28 mouse cellular contexts compared by ENCODE assay signal in the genomic region with DNA sequence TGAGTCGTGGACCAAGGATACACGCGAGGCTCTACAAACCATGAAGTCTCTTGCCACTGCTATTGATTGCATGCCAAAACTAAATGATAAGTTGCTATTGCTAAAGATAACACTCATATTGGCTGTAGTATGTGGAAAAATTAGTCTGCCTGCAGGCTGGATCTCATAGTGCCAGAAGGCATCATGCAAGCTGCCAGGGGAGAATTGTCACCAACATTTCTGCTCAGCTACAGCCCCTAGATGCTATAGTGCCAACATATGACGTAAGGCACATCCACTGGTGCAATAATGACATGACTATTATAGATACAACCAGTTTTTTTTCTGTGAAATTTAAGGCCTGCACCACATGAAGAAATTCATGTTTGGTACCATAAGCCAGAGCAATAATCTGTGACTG.
DNase-seq lines count a peak whose midpoint lies in the region; ATAC-seq and TF ChIP-seq lines count a peak whose summit lies in the region.
"Had no signal": no experiment of that assay in that cellular context is flagged by ENCODE, and none has a peak within 500 bp of the region (broad histone marks: within the 10 kb centered on the region; RNA-seq: fewer than 3 reads in every experiment).

No protein-coding gene starts in this region.

- no peak overlapping the region for H3K4me3 ChIP-seq in forebrain, embryonic 13.5 days
- no peak overlapping the region for H3K4me3 ChIP-seq in forebrain, embryonic 15.5 days
- no peak overlapping the region for H3K4me3 ChIP-seq in layer of hippocampus, adult 2 months
- H3K4me3 ChIP-seq: gastrocnemius, adult 2 months; liver, embryonic 12.5 days; megakaryocyte, embryonic 14.5 days; midbrain, embryonic 12.5 days; myocyte; neural tube, embryonic 12.5 days had no signal

- no peaks in the 10 kb centered on the region for H3K36me3 ChIP-seq in forebrain, embryonic 13.5 days (ENCODE audit: poor library complexity, severe bottlenecking)
- H3K36me3 ChIP-seq in forebrain, embryonic 15.5 days: no peaks in the 10 kb centered on the region
- H3K36me3 ChIP-seq: liver, embryonic 12.5 days; midbrain, embryonic 12.5 days; neural tube, embryonic 12.5 days had no signal

- WGBS in forebrain, embryonic 13.5 days: 88% methylated on average over 4 of the region's 4 CpGs
- 77% methylated on average over 4 of the region's 4 CpGs for WGBS in forebrain, embryonic 15.5 days

- H3K9ac ChIP-seq in forebrain, embryonic 13.5 days: no peak overlapping the region
- no peak overlapping the region for H3K9ac ChIP-seq in forebrain, embryonic 15.5 days (replicated peaks)
- H3K9ac ChIP-seq: hindbrain, embryonic 14.5 days; liver, embryonic 12.5 days; liver, postnatal 0 days; midbrain, embryonic 12.5 days; neural tube, embryonic 12.5 days had no signal

- H3K4me1 ChIP-seq in forebrain, embryonic 13.5 days: no peaks in the 10 kb centered on the region
- H3K4me1 ChIP-seq in forebrain, embryonic 15.5 days: no peaks in the 10 kb centered on the region
- H3K4me1 ChIP-seq: liver, embryonic 12.5 days; megakaryocyte, embryonic 14.5 days; midbrain, embryonic 12.5 days; neural tube, embryonic 12.5 days had no signal

- H3K27me3 ChIP-seq in forebrain, embryonic 13.5 days: no peaks in the 10 kb centered on the region
- H3K27me3 ChIP-seq in forebrain, embryonic 15.5 days: no peaks in the 10 kb centered on the region
- H3K27me3 ChIP-seq: liver, embryonic 12.5 days; midbrain, embryonic 12.5 days; neural tube, embryonic 12.5 days had no signal

- H3K9me3 ChIP-seq in forebrain, embryonic 13.5 days (replicated peaks): no peaks in the 10 kb centered on the region
- H3K9me3 ChIP-seq in forebrain, embryonic 15.5 days: no peaks in the 10 kb centered on the region
- H3K9me3 ChIP-seq: liver, embryonic 12.5 days; megakaryocyte, embryonic 14.5 days; midbrain, embryonic 12.5 days; neural tube, embryonic 12.5 days had no signal

- ATAC-seq in forebrain, embryonic 13.5 days: peak; percentile 45; the same call in 1 of the 2 replicates
- no peak; the same call in 1 of the 2 replicates for ATAC-seq in forebrain, embryonic 15.5 days (replicated peaks)
- ATAC-seq in megakaryocyte progenitor cell, adult 5-6 weeks (replicated peaks; ENCODE audit: poor library complexity): no peak
- ATAC-seq: CD4-positive, CD25-positive, alpha-beta regulatory T cell, adult 4 months; liver, embryonic 12.5 days; liver, postnatal 0 days had no signal

- TF ChIP-seq CTCF in layer of hippocampus, adult 2 months (conservative IDR thresholded peaks at IDR 0.05): no peak

- no peak overlapping the region for H3K4me2 ChIP-seq in forebrain, embryonic 13.5 days
- H3K4me2 ChIP-seq in forebrain, embryonic 15.5 days (replicated peaks): no peak overlapping the region
- H3K4me2 ChIP-seq: heart, embryonic 11.5 days; hindbrain, embryonic 14.5 days; liver, embryonic 12.5 days; midbrain, embryonic 12.5 days; neural tube, embryonic 12.5 days had no signal

- H3K27ac ChIP-seq in forebrain, embryonic 13.5 days: no peak overlapping the region
- H3K27ac ChIP-seq in forebrain, embryonic 15.5 days (replicated peaks): no peak overlapping the region
- no peak overlapping the region for H3K27ac ChIP-seq in layer of hippocampus, adult 2 months
- H3K27ac ChIP-seq: gastrocnemius, adult 2 months; hindbrain, embryonic 14.5 days; liver, embryonic 12.5 days; midbrain, embryonic 12.5 days; neural tube, embryonic 12.5 days had no signal

- DNase-seq in layer of hippocampus, adult 18-20 months (ENCODE audit: low spot score in 2 of 2): peak; percentile 13 to 69
- DNase-seq in layer of hippocampus, postnatal 25 days (ENCODE audit: extremely low spot score in 1 of 2, low spot score in 1 of 2): no peak
- DNase-seq in layer of hippocampus, adult 2 months (ENCODE audit: low spot score in 2 of 2): peak; percentile 29 to 43
- no peak for DNase-seq in testis, postnatal 14 days (ENCODE audit: low spot score)
- DNase-seq: cerebellum, adult 8-10 months; cerebellum, postnatal 25 days; gastrocnemius, adult 2 months; gastrocnemius, postnatal 36 days; heart, adult 18-20 months; heart, postnatal 4 days; kidney, adult 11 months; kidney, postnatal 14 days; left cerebral cortex, postnatal 4 days; liver, postnatal 0 days; lung, postnatal 36 days; right cerebral cortex, postnatal 14 days; thymus, postnatal 14 days had no signal

Comparison
In these comparisons a context has a peak if more than half of its experiments do, and no peak if none do; other contexts are left out.
1. DNase-seq: peak in layer of hippocampus, adult 18-20 months (2 of 2) and layer of hippocampus, adult 2 months (2 of 2); none in layer of hippocampus, postnatal 25 days (0 of 2) and testis, postnatal 14 days (single experiment).